Mouse (Mus musculus) heart, embryonic 14.5 days (tissue): ENCODE measurements at regions not wholly inside any gene's neighbourhood (a gene's known extent, or its start where the extent isn't known, plus 50 kb on each side); places are given as distances from the start of the nearest gene placed in this dataset.

Experiments
- ATAC-seq: fragments of 200-750 bp; cut with Nextera tagmentation; 2 replicates; pipeline ENCODE4 v1.8.0; 2017; ENCODE audit warnings: low read depth, moderate TSS enrichment; ENCODE audit not compliant: insufficient number of reproducible peaks, insufficient read depth, low FRiP score
- H3K27ac ChIP-seq, 2 experiments: fragments of 200-500 bp in 1 of 2; fragments of 300-500 bp in 1 of 2; sonication (generic) in 1 of 2; replicated peaks in 1 of 2; 2 replicates each; pipeline ENCODE4 v1.5.1; 2012 to 2014; ENCODE audit warnings: low read depth in 2 of 2, low read length in 2 of 2, control low read depth in 1 of 2, mild to moderate bottlenecking in 1 of 2, mixed read lengths in 1 of 2; ENCODE audit not compliant: control insufficient read depth in 1 of 2, insufficient read depth in 1 of 2
- H3K27me3 ChIP-seq: fragments of 300-500 bp; sonication (generic); 2 replicates; pipeline ENCODE4 v1.6.1; 2014; ENCODE audit warnings: mild to moderate bottlenecking, low read length, control low read depth; ENCODE audit not compliant: control insufficient read depth, insufficient read depth
- H3K36me3 ChIP-seq: fragments of 300-500 bp; sonication (generic); 2 replicates; pipeline ENCODE4 v1.6.1; 2014; ENCODE audit warnings: mild to moderate bottlenecking, control low read depth, low read length, mixed read lengths; ENCODE audit not compliant: control insufficient read depth, insufficient read depth
- H3K4me1 ChIP-seq, 2 experiments: fragments of 200-500 bp in 1 of 2; fragments of 300-500 bp in 1 of 2; sonication (generic) in 1 of 2; 2 replicates each; pipeline ENCODE4 v1.6.1; 2012 to 2014; ENCODE audit warnings: low read length in 2 of 2, control low read depth in 1 of 2, mixed read lengths in 1 of 2; ENCODE audit not compliant: control insufficient read depth in 2 of 2, insufficient read depth in 2 of 2
- H3K4me2 ChIP-seq: fragments of 300-500 bp; sonication (generic); 2 replicates; pipeline ENCODE4 v1.6.1; 2014; ENCODE audit warnings: mild to moderate bottlenecking, low read length
- H3K4me3 ChIP-seq, 2 experiments: fragments of 200-500 bp in 1 of 2; fragments of 300-500 bp in 1 of 2; sonication (generic) in 1 of 2; 2 replicates each; pipeline ENCODE4 v1.5.1; 2012 to 2014; ENCODE audit warnings: low read length in 2 of 2, mild to moderate bottlenecking in 2 of 2, control low read depth in 1 of 2, low read depth in 1 of 2, moderate library complexity in 1 of 2; ENCODE audit not compliant: control insufficient read depth in 1 of 2, insufficient read depth in 1 of 2
- H3K9ac ChIP-seq: fragments of 300-500 bp; sonication (generic); 2 replicates; pipeline ENCODE4 v1.6.1; 2014; ENCODE audit warnings: mild to moderate bottlenecking, low read length
- H3K9me3 ChIP-seq: fragments of 300-500 bp; sonication (generic); 2 replicates; pipeline ENCODE4 v1.6.1; 2016; ENCODE audit warnings: low read length, control low read depth; ENCODE audit not compliant: control insufficient read depth
- WGBS: fragments of 180-500 bp; shearing (Covaris S2); extraction: QIAGEN DNeasy Blood & Tissue Kit; methylation state at CpG from one replicate; pipeline ENCODE4 v1.1.7; 2014; 5-methylcytosine and 5-hydroxymethylcytosine counted together

DNA sequence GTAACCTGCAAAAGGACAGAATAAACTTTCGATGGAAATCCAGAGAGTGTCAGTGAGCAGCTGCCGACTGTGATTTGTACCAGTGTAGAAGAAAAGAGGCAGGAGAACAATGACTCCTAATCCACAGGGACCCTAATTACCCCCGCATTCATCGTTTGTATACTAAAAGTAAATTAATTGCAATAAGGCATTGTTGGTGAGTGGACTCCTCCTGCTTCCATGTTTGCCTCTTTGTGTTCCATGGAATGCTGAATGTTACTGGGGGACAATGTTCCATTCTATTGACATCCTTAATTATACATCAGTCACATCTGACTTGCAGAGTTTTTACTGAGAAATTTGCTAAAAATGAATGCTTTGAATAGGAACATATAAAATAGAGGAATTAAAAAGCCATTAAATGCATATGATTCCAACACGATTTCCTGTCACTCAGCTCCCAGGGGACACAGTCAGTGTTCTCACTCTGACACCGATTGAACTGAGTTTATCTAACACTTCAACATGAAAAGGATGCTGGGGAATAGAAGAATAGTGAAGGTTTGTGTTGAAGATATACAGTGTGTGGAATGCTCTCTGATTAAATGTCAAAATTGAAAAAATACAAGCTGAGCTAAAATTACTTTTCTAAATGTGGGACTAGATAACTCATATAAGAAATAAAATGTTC lies 111.3 kb upstream of the Slc8a1 start:
- H3K9me3 ChIP-seq, result no peaks in the 10 kb centered on the region
- ATAC-seq, result no peak
- no peak overlapping the region for H3K27ac ChIP-seq
- H3K27me3 ChIP-seq, result no peaks in the 10 kb centered on the region
- H3K9ac ChIP-seq, result no peak overlapping the region
- H3K4me1 ChIP-seq, result peaks cover 0 to under 1% of the 10 kb centered on the region in 2 experiments; a peak in 1 of 4 replicates
- 67% methylated on average over 6 of the region's 6 CpGs for WGBS
- H3K4me2 ChIP-seq, result no peak overlapping the region
- no peaks in the 10 kb centered on the region for H3K36me3 ChIP-seq
- H3K4me3 ChIP-seq, result no peak overlapping the region

DNA sequence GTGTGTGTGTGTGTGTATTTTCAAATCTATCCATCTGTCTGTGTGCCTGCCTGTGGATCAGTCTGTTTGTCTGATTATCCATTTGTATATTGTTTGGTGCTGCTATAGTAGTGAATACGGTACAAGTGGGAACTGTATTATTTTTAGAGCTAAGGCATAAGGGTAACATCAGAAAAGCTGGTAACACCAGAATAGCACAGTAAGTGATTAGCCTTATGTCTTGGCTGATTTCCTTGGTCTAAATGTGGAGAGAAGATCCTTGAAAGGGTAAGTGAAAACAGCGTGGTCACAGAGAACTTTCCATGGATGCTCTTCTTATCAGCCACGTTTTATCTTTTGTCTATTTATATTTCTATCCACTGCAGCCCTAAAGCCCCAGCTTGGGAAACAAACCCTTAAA lies 105.6 kb upstream of the Slc8a1 start:
- H3K9me3 ChIP-seq, result no peaks in the 10 kb centered on the region
- WGBS, result 10% methylated on average over 3 of the region's 3 CpGs
- peak overlapping the region; percentile 23 for H3K4me2 ChIP-seq
- no peaks in the 10 kb centered on the region for H3K36me3 ChIP-seq
- peak; percentile 56; the same call in 1 of the 2 replicates for ATAC-seq
- H3K4me1 ChIP-seq, result peaks cover 2 to 14% of the 10 kb centered on the region in 2 experiments; a peak in 2 of 4 replicates
- no peak overlapping the region for H3K4me3 ChIP-seq
- H3K27ac ChIP-seq, result peak overlapping the region in 1 of 2 experiments; percentile 65; a peak in 3 of 4 replicates
- H3K9ac ChIP-seq, result no peak overlapping the region
- H3K27me3 ChIP-seq, result no peaks in the 10 kb centered on the region

- Histone ChIP-seq H3K4me3 (no peak overlapping the region), H3K27me3 (no peaks in the 10 kb centered on the region), H3K9me3 (0 out of 2 replicates have a peak, but pooled peaks cover 6% of the 10 kb centered on the region), H3K36me3 (no peaks in the 10 kb centered on the region), H3K4me2 (no peak overlapping the region), H3K4me1 (no peaks in the 10 kb centered on the region), H3K9ac (no peak overlapping the region), H3K27ac (no peak overlapping the region)
- ATAC-seq, result no peak
- WGBS, result 74% methylated on average over 6 of the region's 6 CpGs
Measured at GRCm38 (mm10) chr17:81797827-81798376, 59.7 kb upstream of the Slc8a1 start.

DNA sequence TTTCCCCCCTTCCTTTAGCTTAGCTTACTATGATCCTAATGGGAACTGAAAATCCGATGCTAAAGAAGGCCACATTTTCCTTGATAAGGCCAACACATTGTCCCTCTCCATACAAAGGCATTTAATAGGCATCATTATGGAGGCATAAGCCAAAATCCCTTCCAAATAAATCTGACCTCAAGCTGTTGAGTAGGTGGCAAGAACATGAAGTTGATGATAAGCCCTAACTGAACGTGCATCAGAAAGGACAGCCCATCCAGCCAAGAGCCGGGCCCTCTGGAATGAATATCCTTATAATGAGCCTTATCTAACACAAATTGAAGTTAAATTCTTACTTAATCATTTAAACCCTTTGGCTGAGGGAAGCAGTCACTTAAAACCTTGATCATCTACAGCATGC lies 50.6 kb upstream of the Slc8a1 start:
- WGBS, result 44% methylated on average over 3 of the region's 3 CpGs
- H3K9ac ChIP-seq, result no peak overlapping the region
- no peaks in the 10 kb centered on the region for H3K27me3 ChIP-seq
- H3K4me1 ChIP-seq, result peaks cover 0 to 10% of the 10 kb centered on the region in 2 experiments; a peak in 2 of 4 replicates
- no peak for ATAC-seq
- H3K4me3 ChIP-seq, result no peak overlapping the region
- H3K27ac ChIP-seq, result no peak overlapping the region
- no peak overlapping the region for H3K4me2 ChIP-seq
- no peaks in the 10 kb centered on the region for H3K36me3 ChIP-seq
- no peaks in the 10 kb centered on the region for H3K9me3 ChIP-seq
